Mouse (Mus musculus) G1E (cell line): Measurements from ENCODE around the gene Irs2. TPM values are rescaled to one million over a fixed set of nuclear protein-coding genes. Genes with fewer than 3 reads are reported as not detected.

Experiments
- ATAC-seq: 2 replicates; pipeline ENCODE4 v1.8.0; 2016; ENCODE audit warnings: mild to moderate bottlenecking; ENCODE audit not compliant: insufficient number of reproducible peaks, poor library complexity, low FRiP score, severe bottlenecking; ENCODE audit errors: extremely low read depth
- DNase-seq: peaks from one replicate; pipeline ENCODE4 v3.0.0; 2012; ENCODE audit warnings: low spot score
- H3K27me3 ChIP-seq: 2 replicates; pipeline ENCODE4 v1.6.1; 2012; ENCODE audit warnings: mild to moderate bottlenecking, low read length, inconsistent platforms; ENCODE audit not compliant: insufficient read depth
- H3K36me3 ChIP-seq: replicated peaks from 2 replicates; pipeline ENCODE3; 2012; ENCODE audit warnings: mild to moderate bottlenecking, inconsistent platforms
- H3K4me1 ChIP-seq: 2 replicates; pipeline ENCODE4 v1.6.1; 2012; ENCODE audit warnings: low read depth, low read length, inconsistent platforms, mixed read lengths; ENCODE audit not compliant: insufficient read depth
- H3K4me3 ChIP-seq: 2 replicates; pipeline ENCODE4 v1.5.1; 2012; ENCODE audit warnings: low read depth, mild to moderate bottlenecking, inconsistent platforms, low read length, moderate library complexity, mixed read lengths
- H3K9me3 ChIP-seq: replicated peaks from 2 replicates; pipeline ENCODE4 v1.6.1; 2012; ENCODE audit warnings: inconsistent platforms
- CTCF ChIP-seq: IDR thresholded peaks from 2 replicates; pipeline ENCODE4 v1.5.1; 2012; ENCODE audit warnings: low read depth, low read length, inconsistent platforms, mixed read lengths
- GATA1 ChIP-seq: IDR thresholded peaks from 2 replicates; pipeline ENCODE4 v1.6.1; 2012; ENCODE audit warnings: borderline replicate concordance, low read length, inconsistent platforms, mixed read lengths
- GATA2 ChIP-seq: IDR thresholded peaks from 2 replicates; pipeline ENCODE4 v1.6.1; 2012; ENCODE audit warnings: low read depth, low read length, inconsistent platforms, borderline replicate concordance
- POLR2AphosphoS5 ChIP-seq: IDR thresholded peaks from 2 replicates; pipeline ENCODE4 v1.6.1; 2012; ENCODE audit warnings: low read depth, low read length, inconsistent platforms; ENCODE audit not compliant: insufficient replicate concordance
- TAL1 ChIP-seq: conservative IDR thresholded peaks from 2 replicates; pipeline ENCODE4 v1.6.1; 2012; ENCODE audit warnings: low read depth, low read length, inconsistent platforms, mixed read lengths
- polyA plus RNA-seq: library from polyadenylated mRNA; stranded (reverse); fragments of >175 nt; gene quantifications from 2 replicates; pipeline ENCODE4 v1.2.3, GENCODE M21; 2012
- total RNA-seq, 2 experiments: library from RNA; stranded (forward) in 1 of 2; stranded (reverse) in 1 of 2; fragments of 200-1000 nt in 1 of 2; fragments of >200 nt in 1 of 2; fragmentation: Nextera tagmentation in 1 of 2; gene quantifications; 2 replicates each; pipeline ENCODE4 v1.2.3; 2014 to 2017

The Irs2 gene
- total and polyA plus RNA-seq, 3 experiments, result 17.4 to 92.1 (median 78.5) TPM

- Histone ChIP-seq H3K4me1 (peaks cover 56% of the 10 kb centered on the region), H3K27me3 (no peaks in the 10 kb centered on the region), H3K9me3 (no peaks in the 10 kb centered on the region), H3K4me3 (no peak overlapping the region), H3K36me3 (no peaks in the 10 kb centered on the region)
- no peak for DNase-seq
- ATAC-seq, result no peak
- TF ChIP-seq GATA2 (no peak), CTCF (no peak), TAL1 (no peak), GATA1 (no peak), POLR2AphosphoS5 (no peak)
Measured at GRCm38 (mm10) chr8:10974126-10974525, 34.1 kb downstream of the Irs2 start.

- ATAC-seq (no peak), DNase-seq (no peak)
- Histone ChIP-seq H3K4me3 (no peak overlapping the region), H3K9me3 (no peaks in the 10 kb centered on the region), H3K36me3 (no peaks in the 10 kb centered on the region), H3K4me1 (peaks cover 46% of the 10 kb centered on the region), H3K27me3 (peaks cover 1% of the 10 kb centered on the region)
- TF ChIP-seq POLR2AphosphoS5, result no peak
- no peak for TF ChIP-seq GATA1
- TF ChIP-seq TAL1, result no peak
- TF ChIP-seq GATA2, result no peak
- no peak for TF ChIP-seq CTCF
Measured at GRCm38 (mm10) chr8:10972851-10973452, 35.3 kb downstream of the Irs2 start.

- no peak for TF ChIP-seq TAL1
- TF ChIP-seq GATA1, result no peak
- TF ChIP-seq POLR2AphosphoS5, result no peak
- TF ChIP-seq CTCF, result no peak
- no peak for TF ChIP-seq GATA2
- DNase-seq (no peak), ATAC-seq (no peak)
- H3K27me3 ChIP-seq, result peaks cover 3% of the 10 kb centered on the region
- peaks cover 39% of the 10 kb centered on the region for H3K4me1 ChIP-seq
- no peak overlapping the region for H3K4me3 ChIP-seq
- H3K36me3 ChIP-seq, result no peaks in the 10 kb centered on the region
- no peaks in the 10 kb centered on the region for H3K9me3 ChIP-seq
Measured at GRCm38 (mm10) chr8:10971984-10972383, 36.3 kb downstream of the Irs2 start.

GRCm38 (mm10) chr8:10971509-10971908 is 36.7 kb downstream of the Irs2 start:
- H3K27me3 ChIP-seq, result peaks cover 6% of the 10 kb centered on the region
- peaks cover 36% of the 10 kb centered on the region for H3K4me1 ChIP-seq
- TF ChIP-seq TAL1, result no peak
- ATAC-seq (0 out of 2 replicates have a peak, but pooled peaks have one; percentile 15), DNase-seq (no peak)
- no peaks in the 10 kb centered on the region for H3K9me3 ChIP-seq
- no peaks in the 10 kb centered on the region for H3K36me3 ChIP-seq
- H3K4me3 ChIP-seq, result no peak overlapping the region

- H3K4me3 ChIP-seq, result no peak overlapping the region
- no peaks in the 10 kb centered on the region for H3K36me3 ChIP-seq
- no peak for TF ChIP-seq CTCF
- no peak for TF ChIP-seq GATA2
- no peak for TF ChIP-seq POLR2AphosphoS5
- no peak for TF ChIP-seq GATA1
- no peak for TF ChIP-seq TAL1
- DNase-seq, result no peak
- no peak for ATAC-seq
- peaks cover 11% of the 10 kb centered on the region for H3K27me3 ChIP-seq
- H3K4me1 ChIP-seq, result peaks cover 35% of the 10 kb centered on the region
- no peaks in the 10 kb centered on the region for H3K9me3 ChIP-seq
Measured at GRCm38 (mm10) chr8:10970496-10971456, 37.5 kb downstream of the Irs2 start.

- Histone ChIP-seq H3K4me1 (peaks cover 33% of the 10 kb centered on the region), H3K4me3 (no peak overlapping the region), H3K9me3 (no peaks in the 10 kb centered on the region), H3K36me3 (no peaks in the 10 kb centered on the region), H3K27me3 (peaks cover 18% of the 10 kb centered on the region)
- TF ChIP-seq TAL1, result no peak
- no peak for TF ChIP-seq CTCF
- TF ChIP-seq GATA2, result no peak
- TF ChIP-seq GATA1, result no peak
- TF ChIP-seq POLR2AphosphoS5, result no peak
- no peak for ATAC-seq
- DNase-seq, result no peak
Measured at GRCm38 (mm10) chr8:10968687-10969086, 39.6 kb downstream of the Irs2 start.
